Mouse (Mus musculus) testis, adult 2 months (tissue): Measurements from ENCODE around the gene Eif2b2.

Source experiments
- CTCF ChIP-seq: fragments of 200-500 bp; IDR thresholded peaks from 2 replicates; pipeline ENCODE4 v1.5.1; 2012; ENCODE audit warnings: low read depth, mild to moderate bottlenecking, inconsistent platforms, low read length, moderate library complexity; ENCODE audit not compliant: control insufficient read depth, insufficient read depth, insufficient replicate concordance
- POLR2A ChIP-seq: fragments of 200-500 bp; IDR thresholded peaks from 2 replicates; pipeline ENCODE4 v1.6.1; 2012; ENCODE audit warnings: low read depth, mild to moderate bottlenecking, inconsistent platforms, low read length, moderate library complexity; ENCODE audit not compliant: control insufficient read depth

DNA sequence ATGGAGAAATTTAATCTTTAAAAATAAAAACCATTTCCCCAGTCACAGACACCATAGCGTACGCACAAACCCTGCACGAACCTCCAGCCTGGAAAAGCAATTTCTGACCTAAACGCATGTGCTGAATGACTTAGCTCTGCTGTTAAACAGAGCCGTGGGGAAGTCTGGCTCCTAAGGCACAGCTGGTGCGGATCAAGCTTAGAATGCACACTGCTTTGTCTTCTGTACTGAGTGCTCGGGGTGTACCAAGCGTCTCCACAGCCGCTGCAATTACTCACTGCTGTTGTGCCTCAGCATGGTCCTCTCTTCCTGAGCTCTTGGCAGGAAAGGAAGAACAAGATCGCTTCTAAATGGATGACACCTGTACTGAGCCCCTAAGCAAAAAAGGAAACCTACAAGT is 43.2 kb downstream of the Eif2b2 start:
- TF ChIP-seq CTCF (no peak), POLR2A (no peak)
